Mouse (Mus musculus): Measurements from ENCODE around the gene Tspyl4.

Gene Tspyl4

GRCm38 (mm10) chr10:34326701-34327100 lies 29.5 kb downstream of the Tspyl4 start:
- DNase-seq = no peak

- no peak for DNase-seq
Observed at GRCm38 (mm10) chr10:34327144-34327543, 29.9 kb downstream of the Tspyl4 start.

GRCm38 (mm10) chr10:34328310-34328709 lies 31.1 kb downstream of the Tspyl4 start:
- DNase-seq = peak; percentile 9

GRCm38 (mm10) chr10:34341014-34341413 lies 43.8 kb downstream of the Tspyl4 start:
- DNase-seq = no peak

- no peak for DNase-seq
Observed at GRCm38 (mm10) chr10:34341886-34342285, 44.6 kb downstream of the Tspyl4 start.

Data from liver (tissue).